Mouse (Mus musculus) CD8-positive naive resting alpha-beta T cell, adult 57 days (primary cell): ENCODE measurements around the gene Cpt2. TPM values are rescaled to one million over a fixed set of nuclear protein-coding genes. Genes with fewer than 3 reads are reported as not detected.

Source experiments
- total RNA-seq: library from RNA; stranded (reverse); gene quantifications from one replicate; pipeline ENCODE4 v1.2.4, GENCODE M21; 2023

Cpt2 gene
- 10.0 TPM for total RNA-seq

GRCm38 (mm10) chr4:107923145-107923802 is at the start of gene Cpt2:
TSS of gene Cpt2 (minus strand) at chr4:107923610.

GRCm38 (mm10) chr4:107967966-107968682 is 44.7 kb upstream of the Cpt2 start, which contains the start of gene Slc1a7:
TSS of gene Slc1a7 (plus strand) at chr4:107968332.

GRCm38 (mm10) chr4:107889731-107890432 is 33.5 kb downstream of the Cpt2 start, which contains the start of gene 0610037L13Rik:
TSS of gene 0610037L13Rik (plus strand) at chr4:107889813.

GRCm38 (mm10) chr4:107879254-107880050 is 44.0 kb downstream of the Cpt2 start, which contains the start of gene Magoh:
TSS of gene Magoh (plus strand) at chr4:107879755.

Other genes starting within 250 kb of the Cpt2 start
- not detected for gene Dmrtb1, start 239.4 kb downstream of the Cpt2 start, total RNA-seq
- gene Lrp8, start 121.3 kb downstream of the Cpt2 start, total RNA-seq = 5.1 TPM
- 84.8 TPM for gene Magoh, start 43.9 kb downstream of the Cpt2 start, total RNA-seq
- gene 0610037L13Rik, start 33.8 kb downstream of the Cpt2 start, total RNA-seq = 44.9 TPM
- not detected for gene Slc1a7, start 44.7 kb upstream of the Cpt2 start, total RNA-seq
- gene Podn, start 172.8 kb upstream of the Cpt2 start, total RNA-seq = 0.83 TPM
- 120 TPM for gene Scp2, start 221.4 kb upstream of the Cpt2 start, total RNA-seq
- 2.1 TPM for gene Echdc2, start 241.8 kb upstream of the Cpt2 start, total RNA-seq